8 mouse cellular contexts compared by ENCODE assay signal in genomic region chrX:96096513-96097210, GRCm38 (mm10). TPM values are rescaled to one million over a fixed set of nuclear protein-coding genes. Genes with fewer than 3 reads are reported as not detected.
DNase-seq lines count a peak whose midpoint lies in the region; ATAC-seq lines count a peak whose summit lies in the region.

No protein-coding gene starts in this region.

- H3K27ac ChIP-seq in embryonic facial prominence, embryonic 15.5 days (replicated peaks) = 0 out of 2 replicates have a peak overlapping the region, but pooled peaks have one; percentile 63
- H3K27ac ChIP-seq in limb, embryonic 12.5 days = no peak overlapping the region
- H3K27ac ChIP-seq in midbrain, embryonic 12.5 days (replicated peaks) = no peak overlapping the region
- H3K27ac ChIP-seq in stomach, embryonic 15.5 days = peak overlapping the region; percentile 46; the same call in 1 of the 2 replicates

- H3K9me3 ChIP-seq in embryonic facial prominence, embryonic 15.5 days (replicated peaks) = no peaks in the 10 kb centered on the region
- H3K9me3 ChIP-seq in limb, embryonic 12.5 days = no peaks in the 10 kb centered on the region
- H3K9me3 ChIP-seq in midbrain, embryonic 12.5 days = no peaks in the 10 kb centered on the region
- no peaks in the 10 kb centered on the region for H3K9me3 ChIP-seq in stomach, embryonic 15.5 days

- H3K4me1 ChIP-seq in embryonic facial prominence, embryonic 15.5 days = no peaks in the 10 kb centered on the region
- H3K4me1 ChIP-seq in limb, embryonic 12.5 days (replicated peaks) = no peaks in the 10 kb centered on the region
- H3K4me1 ChIP-seq in midbrain, embryonic 12.5 days = no peaks in the 10 kb centered on the region
- H3K4me1 ChIP-seq in stomach, embryonic 15.5 days = no peaks in the 10 kb centered on the region

- intact Hi-C loops in heart, postnatal 25 days (cut with DNase I) = loop anchor here (2.0 kb wide), 2 partner anchors 34 to 70 kb away; no protein-coding TSS in a partner anchor

- H3K4me3 ChIP-seq in embryonic facial prominence, embryonic 15.5 days (replicated peaks) = peak overlapping the region; percentile 56
- H3K4me3 ChIP-seq in limb, embryonic 12.5 days (replicated peaks) = peak overlapping the region; percentile 52
- H3K4me3 ChIP-seq in midbrain, embryonic 12.5 days = peak overlapping the region; percentile 52
- H3K4me3 ChIP-seq in stomach, embryonic 15.5 days (replicated peaks) = peak overlapping the region; percentile 55

- H3K4me2 ChIP-seq in embryonic facial prominence, embryonic 15.5 days (replicated peaks) = peak overlapping the region; percentile 51
- H3K4me2 ChIP-seq in limb, embryonic 12.5 days = peak overlapping the region; percentile 60
- peak overlapping the region; percentile 61 for H3K4me2 ChIP-seq in midbrain, embryonic 12.5 days (replicated peaks)
- H3K4me2 ChIP-seq in stomach, embryonic 15.5 days = peak overlapping the region; percentile 56

- no peaks in the 10 kb centered on the region for H3K36me3 ChIP-seq in embryonic facial prominence, embryonic 15.5 days
- H3K36me3 ChIP-seq in limb, embryonic 12.5 days = no peaks in the 10 kb centered on the region
- H3K36me3 ChIP-seq in midbrain, embryonic 12.5 days = no peaks in the 10 kb centered on the region
- no peaks in the 10 kb centered on the region for H3K36me3 ChIP-seq in stomach, embryonic 15.5 days

- WGBS in embryonic facial prominence, embryonic 15.5 days = 21% methylated on average over 14 of the region's 15 CpGs
- WGBS in limb, embryonic 12.5 days = 23% methylated on average over 15 of the region's 15 CpGs
- WGBS in midbrain, embryonic 12.5 days = 22% methylated on average over 15 of the region's 15 CpGs
- WGBS in stomach, embryonic 15.5 days = 16% methylated on average over 15 of the region's 15 CpGs

- ATAC-seq in embryonic facial prominence, embryonic 15.5 days (ENCODE audit: insufficient number of reproducible peaks, low FRiP score, low TSS enrichment, low read depth) = peak; percentile 56; the same call in 1 of the 2 replicates
- 0 out of 2 replicates have a peak, but pooled peaks have one; percentile 6 for ATAC-seq in limb, embryonic 12.5 days (ENCODE audit: insufficient number of reproducible peaks, insufficient read depth, low FRiP score, low TSS enrichment, low read depth)
- peak; percentile 64 for ATAC-seq in midbrain, embryonic 12.5 days (ENCODE audit: low FRiP score, low read depth)
- peak; percentile 40; the same call in 1 of the 2 replicates for ATAC-seq in stomach, embryonic 15.5 days (ENCODE audit: insufficient read depth, low FRiP score, low read depth)

- DNase-seq in 416B (ENCODE audit: low read depth) = peak; percentile 92
- peak; percentile 58 for DNase-seq in T-cell, adult 2 months (ENCODE audit: low spot score)
- peak; percentile 11 for DNase-seq in heart, postnatal 25 days (ENCODE audit: low spot score)
- no peak for DNase-seq in layer of hippocampus, adult 18-20 months (ENCODE audit: low spot score in 2 of 2)

- no peak overlapping the region for H3K9ac ChIP-seq in embryonic facial prominence, embryonic 15.5 days
- peak overlapping the region; percentile 57 for H3K9ac ChIP-seq in limb, embryonic 12.5 days (replicated peaks)
- H3K9ac ChIP-seq in midbrain, embryonic 12.5 days (replicated peaks) = peak overlapping the region; percentile 53; the same call in 1 of the 2 replicates
- H3K9ac ChIP-seq in stomach, embryonic 15.5 days = peak overlapping the region; percentile 29; the same call in 1 of the 2 replicates

- peaks cover 6% of the 10 kb centered on the region; the same call in 1 of the 2 replicates for H3K27me3 ChIP-seq in embryonic facial prominence, embryonic 15.5 days
- H3K27me3 ChIP-seq in limb, embryonic 12.5 days = 0 out of 2 replicates have a peak, but pooled peaks cover 24% of the 10 kb centered on the region
- no peaks in the 10 kb centered on the region for H3K27me3 ChIP-seq in midbrain, embryonic 12.5 days
- H3K27me3 ChIP-seq in stomach, embryonic 15.5 days (replicated peaks) = no peaks in the 10 kb centered on the region

RNA-seq across cellular contexts. Expression of gene Msn, which starts 0.8 kb away (rescaled TPM):
- 112 and 113 TPM in 2 replicates for polyA plus RNA-seq in embryonic facial prominence, embryonic 15.5 days (2015; fragmentation: Nextera tagmentation; extraction: Ambion mirVana)
- 100 to 1,000 TPM; 124 to 133 TPM for total RNA-seq in heart, postnatal 25 days (2021)
- polyA plus RNA-seq in limb, embryonic 12.5 days (2016; fragmentation: Nextera tagmentation; extraction: Ambion mirVana) = 66.1 and 78.8 TPM in 2 replicates
- 82.5 and 87.5 TPM in 2 replicates for polyA plus RNA-seq in midbrain, embryonic 12.5 days (2016; fragmentation: Nextera tagmentation; extraction: Ambion mirVana)
- polyA plus RNA-seq in stomach, embryonic 15.5 days (2015; fragmentation: Nextera tagmentation; extraction: Ambion mirVana) = 76.6 and 80.9 TPM in 2 replicates
- 10 to 100 TPM; 19.8 to 20.1 TPM for total RNA-seq in layer of hippocampus, adult 18-20 months (2021)

Comparison
In these comparisons a context has a peak if more than half of its experiments do, and no peak if none do; other contexts are left out.
1. DNase-seq: peak in 416B (single experiment), T-cell, adult 2 months (single experiment) and heart, postnatal 25 days (single experiment); none in layer of hippocampus, adult 18-20 months (0 of 2).
2. ATAC-seq: peak in every context shown above with its lines; median percentile 64 in midbrain, embryonic 12.5 days; 56 in embryonic facial prominence, embryonic 15.5 days; 40 in stomach, embryonic 15.5 days; 6 in limb, embryonic 12.5 days.
3. H3K27ac ChIP-seq: peak in embryonic facial prominence, embryonic 15.5 days (single experiment) and stomach, embryonic 15.5 days (single experiment); none in limb, embryonic 12.5 days (single experiment) and midbrain, embryonic 12.5 days (single experiment).
4. Peak in every context shown above with its lines, with median percentiles within 50 percentile points of each other: H3K4me2 ChIP-seq and H3K4me3 ChIP-seq.